Mouse (Mus musculus) frontal cortex, adult (tissue): ENCODE results near the gene Cilp2.

Source experiments
- ATAC-seq: cut with Nextera tagmentation; 2 replicates; pipeline ENCODE4 v1.9.2; 2017; ENCODE audit warnings: mild to moderate bottlenecking, moderate library complexity, mixed read lengths; ENCODE audit not compliant: low TSS enrichment

Gene Cilp2

DNA sequence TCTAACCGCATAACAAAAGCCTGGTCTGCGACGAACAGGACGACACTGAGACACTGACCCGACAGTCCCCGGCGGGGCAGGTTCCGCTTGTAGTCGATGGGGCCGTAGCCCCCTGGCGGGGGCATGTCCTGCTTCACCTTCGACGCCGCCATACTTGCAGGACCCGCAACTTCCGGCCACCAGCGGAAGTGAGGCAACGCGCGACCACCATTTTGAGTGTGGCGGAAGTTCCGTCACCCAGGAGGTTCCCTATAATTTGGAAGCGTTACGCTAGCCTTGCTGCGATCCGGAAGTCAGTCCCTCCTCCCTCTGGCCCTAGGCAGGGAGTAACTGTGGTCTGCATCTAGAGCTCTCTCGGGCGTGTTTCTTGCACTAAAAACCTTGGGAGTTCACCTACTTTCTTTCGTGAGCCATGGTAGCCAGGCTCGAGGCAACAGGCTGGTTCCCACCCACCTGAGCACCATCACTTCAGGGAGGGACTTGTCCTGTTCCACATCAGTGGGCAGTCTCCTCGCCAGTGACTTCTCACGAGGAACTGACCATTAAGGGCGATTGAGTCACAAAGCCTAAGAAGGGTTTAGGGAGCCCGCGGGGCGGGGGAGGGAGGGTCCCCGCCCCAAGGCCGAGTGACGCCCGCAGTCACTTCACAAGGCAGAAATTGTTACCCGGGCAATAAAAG is 14.1 kb upstream of the Cilp2 start:
- peak; percentile 70 for ATAC-seq

DNA sequence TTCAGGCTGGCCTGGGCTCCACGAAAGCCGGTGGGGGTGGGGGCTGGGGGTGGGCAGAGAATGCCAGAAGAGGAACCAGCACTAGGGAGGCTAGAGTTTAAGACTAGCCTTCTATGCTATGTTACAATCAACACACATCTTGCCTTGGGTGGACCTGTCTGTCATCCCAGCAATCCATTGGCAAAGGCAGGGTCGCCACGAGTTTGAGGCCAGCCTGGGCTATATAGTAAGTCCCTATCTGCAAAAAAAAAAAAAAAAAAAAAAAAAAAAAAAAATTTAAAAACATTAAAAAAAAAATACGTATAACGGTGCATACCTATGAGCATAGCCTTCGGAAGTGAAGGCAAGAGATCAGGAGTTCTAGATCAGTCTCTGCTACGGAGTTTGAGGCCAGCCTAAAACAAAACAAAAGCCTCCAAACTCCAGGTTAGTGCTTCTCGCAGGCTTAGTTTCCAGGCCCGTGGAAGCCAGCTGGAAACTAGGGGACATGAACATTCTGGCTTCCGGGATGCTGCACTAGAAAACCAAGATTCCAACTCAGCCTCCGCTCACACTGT is 13.5 kb upstream of the Cilp2 start:
- ATAC-seq = no peak

DNA sequence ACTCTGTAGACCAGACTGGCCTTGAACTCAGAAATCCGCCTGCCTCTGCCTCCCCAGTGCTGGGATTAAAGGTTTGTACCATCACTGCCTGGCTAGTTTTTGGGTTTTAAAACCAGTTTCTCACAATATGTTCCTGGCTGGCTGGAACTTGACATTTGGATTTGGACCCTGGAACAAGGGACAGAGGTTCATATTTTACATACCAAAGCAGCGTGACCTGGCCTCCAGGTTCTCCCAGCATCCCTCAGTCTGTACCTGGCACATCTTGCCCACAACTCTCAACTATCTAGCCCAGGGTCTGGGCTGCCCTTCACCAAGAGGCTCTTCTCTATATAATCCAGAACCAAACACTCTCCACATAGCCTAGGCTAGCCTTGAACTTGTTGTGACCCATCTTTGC is 12.4 kb upstream of the Cilp2 start:
- no peak for ATAC-seq

DNA sequence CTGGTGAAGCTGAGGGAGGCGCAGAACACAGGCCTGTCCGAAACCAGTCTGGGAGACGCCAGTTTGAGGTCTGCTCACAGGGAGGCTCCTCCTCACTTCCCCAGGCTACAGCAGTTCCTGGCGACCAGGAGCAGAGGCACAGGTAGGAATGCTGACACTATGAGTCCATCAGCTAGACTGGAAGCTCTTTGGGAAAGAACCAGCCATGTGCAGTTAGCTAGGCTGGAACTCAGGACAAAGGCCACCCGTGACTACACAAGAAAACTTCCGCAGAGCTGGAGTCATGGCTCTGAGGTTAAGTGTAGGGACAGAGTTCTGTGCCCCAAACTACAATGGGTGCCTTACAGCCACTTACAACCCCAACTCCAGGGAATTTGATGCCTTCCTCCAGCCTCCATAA is 10.4 kb upstream of the Cilp2 start:
- ATAC-seq = no peak

DNA sequence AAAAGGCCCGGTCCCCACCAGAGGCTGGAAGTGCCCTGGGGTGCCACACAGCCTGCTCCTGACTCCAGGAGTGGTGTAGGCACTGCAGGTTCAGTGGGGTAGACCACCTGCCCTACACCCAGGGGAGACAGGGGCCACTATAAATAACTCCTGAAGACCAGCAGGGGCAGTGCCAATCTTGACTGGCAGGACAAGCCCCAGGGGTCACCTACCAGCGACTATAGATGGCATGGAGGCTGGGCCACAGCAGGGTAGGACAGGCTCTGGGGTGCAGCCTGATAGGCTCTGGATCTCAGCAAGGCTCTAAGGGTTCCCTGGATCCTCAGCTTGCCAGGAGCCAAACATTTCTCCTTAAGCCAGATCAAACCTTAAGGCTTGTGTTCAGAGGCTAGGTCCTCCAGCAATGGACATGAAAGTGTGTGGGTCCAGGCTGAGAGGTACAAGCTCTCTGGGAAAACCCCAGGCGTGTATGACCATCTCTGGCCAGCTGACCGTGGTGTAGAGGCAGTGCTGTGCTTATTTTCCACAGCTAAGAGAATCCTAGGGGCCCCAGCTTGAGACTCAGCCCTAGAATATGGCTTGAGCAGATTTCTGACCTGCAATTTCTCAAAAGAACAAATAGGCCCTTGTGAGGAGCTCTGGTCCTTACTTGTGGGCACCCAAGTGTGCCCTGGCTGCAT is 8.4 kb upstream of the Cilp2 start:
- no peak for ATAC-seq

DNA sequence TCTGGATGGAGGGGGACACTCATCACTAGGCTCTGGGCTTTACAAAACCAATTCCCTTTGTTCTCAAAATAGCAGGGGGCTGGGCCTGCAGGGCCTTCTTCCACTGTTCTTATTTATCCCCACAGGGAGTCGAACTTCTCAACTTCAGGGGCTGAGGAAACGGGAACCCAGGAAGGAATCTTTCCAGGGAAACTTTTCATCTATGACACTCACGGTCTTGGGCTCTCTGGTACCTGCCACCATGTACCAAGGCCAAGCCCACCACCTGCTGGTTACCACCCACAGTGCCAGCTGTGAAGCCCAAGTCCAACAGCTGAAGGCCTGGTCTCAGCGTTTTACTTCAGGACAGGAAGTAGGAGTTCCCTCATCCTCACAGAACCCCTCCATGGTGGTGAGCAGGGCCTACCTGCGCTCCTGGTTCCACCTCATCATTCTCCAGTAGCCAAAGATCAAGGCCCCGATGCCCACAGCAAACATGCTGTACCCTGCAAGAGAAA is 7.4 kb upstream of the Cilp2 start:
- ATAC-seq = no peak

DNA sequence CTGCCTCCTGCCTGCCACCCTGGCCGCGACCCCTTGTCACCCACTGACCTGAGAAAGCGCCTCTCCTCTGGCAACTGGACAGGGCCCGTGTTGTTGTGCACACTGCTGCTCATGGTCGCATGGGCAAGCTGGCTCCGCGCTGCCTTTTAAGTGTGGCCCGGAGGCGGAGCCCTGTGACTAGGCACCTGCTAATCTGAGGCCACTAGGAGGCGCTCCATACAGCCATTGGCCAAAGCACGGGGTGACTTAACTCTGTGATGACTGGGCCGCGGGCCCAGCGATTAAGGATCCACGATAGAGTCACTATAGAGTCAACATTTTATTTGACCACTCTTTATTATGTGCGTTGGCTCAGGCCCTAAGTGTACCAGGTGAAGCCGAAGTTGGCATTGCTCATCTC is 6.4 kb upstream of the Cilp2 start:
- ATAC-seq = 0 out of 2 replicates have a peak, but pooled peaks have one; percentile 5

DNA sequence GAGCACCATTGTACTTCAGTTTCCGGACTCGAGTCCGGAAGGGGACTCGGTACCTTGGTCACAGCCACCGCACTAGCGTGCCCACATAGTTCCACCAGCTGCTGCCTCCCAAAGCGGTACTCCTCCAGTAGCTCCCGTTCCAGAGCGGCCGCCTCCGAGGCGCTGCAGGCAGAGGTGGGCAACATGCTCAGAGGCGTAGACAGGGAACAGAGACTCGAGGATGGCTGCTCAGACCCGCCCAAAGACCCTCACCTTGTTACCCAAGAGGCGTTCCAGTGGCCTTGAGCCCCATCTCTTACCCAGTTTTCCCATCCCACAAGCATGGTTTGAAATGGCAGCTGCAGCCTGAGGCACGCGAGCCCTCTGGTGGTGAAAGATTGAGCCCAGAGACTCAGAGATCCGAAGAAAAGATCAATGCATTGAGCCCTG is 3.3 kb upstream of the Cilp2 start:
- peak; percentile 74 for ATAC-seq

DNA sequence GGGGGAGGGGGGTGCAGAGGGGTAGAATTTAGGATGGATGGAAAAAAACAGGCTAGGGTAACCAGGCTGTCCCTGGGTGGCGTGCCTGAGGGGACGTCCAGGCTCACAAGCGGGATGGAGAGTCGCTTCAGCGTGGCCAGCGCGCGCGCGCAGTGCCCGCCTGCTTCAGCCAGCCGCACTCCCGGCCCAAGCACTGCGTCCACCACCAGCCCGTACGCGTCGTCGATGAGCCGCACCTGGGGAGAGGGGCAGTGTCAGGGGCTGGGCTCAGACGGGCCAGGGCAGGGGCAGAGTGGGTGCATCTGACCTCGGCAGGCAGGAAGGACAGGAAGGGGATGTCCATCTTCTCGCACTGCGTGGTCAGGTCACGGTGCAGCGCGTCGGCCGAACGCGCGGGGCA is 1.4 kb upstream of the Cilp2 start:
- no peak for ATAC-seq

DNA sequence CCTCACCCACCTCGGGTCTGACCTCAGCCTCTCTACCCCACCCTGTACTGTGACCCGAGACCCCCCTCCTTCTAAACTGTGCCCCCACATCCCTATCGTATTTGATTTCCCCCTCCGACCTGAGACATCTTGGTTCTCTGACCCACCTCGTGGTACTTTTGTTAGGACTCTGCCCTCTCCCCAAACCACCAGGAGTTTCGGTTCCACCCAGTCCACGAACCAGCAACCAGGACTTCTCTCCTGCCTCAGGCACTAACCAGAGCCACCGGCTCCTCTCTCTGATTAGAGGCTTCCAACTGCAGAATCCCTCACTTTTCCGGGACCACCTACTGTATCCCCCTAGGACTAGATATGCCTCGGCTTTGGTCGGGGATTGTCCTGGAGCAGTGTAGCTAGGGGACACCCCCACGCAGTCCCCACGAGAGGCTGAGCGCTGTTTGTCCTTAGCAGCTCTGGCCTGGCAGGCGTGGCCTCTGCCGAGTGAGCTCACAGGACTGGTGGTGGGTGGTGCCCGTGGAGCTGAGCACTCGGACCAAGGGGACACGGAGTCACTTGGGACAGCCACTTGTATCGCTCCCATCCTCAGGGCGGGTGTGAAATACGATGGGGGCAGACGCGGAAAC is 868 bp upstream of the Cilp2 start:
- ATAC-seq = no peak

DNA sequence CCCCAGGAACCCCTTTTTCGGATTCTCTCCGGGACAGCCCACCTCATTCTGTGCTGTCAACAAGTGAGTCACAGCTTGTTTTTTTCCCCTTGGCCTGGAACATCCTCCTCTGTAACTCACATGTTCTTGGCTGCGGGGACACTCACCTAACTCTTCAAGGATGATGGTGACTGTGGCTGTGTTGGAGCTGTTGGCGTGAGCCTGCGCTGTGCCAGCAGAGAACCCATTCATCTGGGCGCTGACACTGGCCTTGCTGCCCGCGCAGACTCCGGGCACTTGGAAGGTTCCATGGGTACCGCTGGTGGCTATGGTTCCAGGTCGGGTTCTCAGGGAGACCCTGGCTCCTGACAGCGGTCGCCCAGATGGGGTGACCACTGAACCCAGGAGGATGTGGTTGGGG is 3.3 kb downstream of the Cilp2 start:
- no peak for ATAC-seq

DNA sequence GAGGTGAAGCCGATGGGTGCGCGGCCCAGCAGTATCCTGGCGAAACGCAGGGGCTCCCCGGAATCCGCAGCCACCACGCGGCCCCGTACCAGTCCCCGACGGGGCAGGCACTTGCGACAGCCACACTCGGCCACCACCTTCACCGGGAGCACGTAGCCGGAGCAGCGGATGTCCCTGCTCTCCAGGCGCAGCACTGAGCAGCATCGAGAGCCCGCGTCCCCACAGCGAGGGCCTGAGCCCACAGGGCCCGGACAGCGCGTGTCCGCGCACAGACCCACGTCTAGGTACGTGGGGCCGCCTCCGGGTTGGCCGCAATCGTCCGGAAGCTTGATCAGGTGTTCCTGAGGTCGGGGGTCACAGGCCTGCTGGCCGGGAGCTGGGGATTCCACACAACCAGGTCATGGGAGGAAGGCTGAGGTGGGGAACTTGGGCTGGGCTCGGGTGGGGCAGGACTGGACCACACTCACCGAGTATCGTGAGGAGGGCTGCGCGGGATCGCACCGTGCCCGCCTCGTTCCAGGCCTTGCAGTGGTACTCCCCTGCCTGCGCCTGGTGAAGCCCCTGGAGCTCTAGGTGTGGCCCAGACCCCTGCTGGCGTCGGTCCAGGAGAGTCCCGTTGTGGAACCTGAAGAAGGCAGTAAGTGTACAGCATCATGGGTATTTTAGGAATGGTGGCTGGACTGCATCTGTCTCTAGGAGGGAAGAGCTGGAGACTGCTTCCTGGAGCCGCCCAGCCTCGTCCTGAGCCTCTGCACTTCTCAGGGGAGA is 4.5 kb downstream of the Cilp2 start:
- no peak for ATAC-seq

DNA sequence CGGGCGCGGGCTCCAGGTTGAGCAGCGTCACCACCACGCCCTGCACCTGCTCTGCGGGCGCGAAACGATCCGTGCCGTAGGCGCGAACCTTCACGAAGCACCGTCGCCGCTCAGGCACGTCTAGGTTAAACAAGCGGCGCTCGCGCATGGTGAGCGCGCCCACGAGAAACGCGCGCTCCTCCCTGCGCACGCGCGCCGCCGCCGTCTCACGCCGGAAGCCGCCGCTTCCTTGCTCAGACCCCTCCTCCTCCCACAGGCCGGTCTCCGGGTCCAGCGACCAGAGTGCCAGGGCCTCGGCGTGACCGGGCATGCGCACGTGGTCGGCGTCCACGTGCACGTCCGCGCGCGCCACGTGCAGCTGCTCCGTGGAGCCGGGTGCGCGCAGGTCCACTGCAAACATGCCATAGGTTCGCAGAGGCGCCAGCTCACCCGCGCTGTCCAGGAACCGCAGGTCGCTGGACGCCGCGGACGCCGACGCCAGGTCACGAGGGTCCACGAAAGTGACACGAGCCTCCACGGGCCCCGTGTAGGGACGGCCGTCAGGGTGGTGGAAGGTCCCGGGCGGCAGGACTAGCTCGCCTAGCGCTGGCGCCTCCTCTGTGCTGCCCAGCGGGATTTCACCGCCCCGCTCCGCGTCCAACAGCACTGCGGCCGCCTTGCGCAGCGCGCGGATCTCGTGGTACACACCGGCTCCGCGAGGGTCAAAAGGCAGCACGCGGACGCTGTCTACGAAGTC is 5.3 kb downstream of the Cilp2 start:
- ATAC-seq = peak; percentile 3; the same call in 1 of the 2 replicates

DNA sequence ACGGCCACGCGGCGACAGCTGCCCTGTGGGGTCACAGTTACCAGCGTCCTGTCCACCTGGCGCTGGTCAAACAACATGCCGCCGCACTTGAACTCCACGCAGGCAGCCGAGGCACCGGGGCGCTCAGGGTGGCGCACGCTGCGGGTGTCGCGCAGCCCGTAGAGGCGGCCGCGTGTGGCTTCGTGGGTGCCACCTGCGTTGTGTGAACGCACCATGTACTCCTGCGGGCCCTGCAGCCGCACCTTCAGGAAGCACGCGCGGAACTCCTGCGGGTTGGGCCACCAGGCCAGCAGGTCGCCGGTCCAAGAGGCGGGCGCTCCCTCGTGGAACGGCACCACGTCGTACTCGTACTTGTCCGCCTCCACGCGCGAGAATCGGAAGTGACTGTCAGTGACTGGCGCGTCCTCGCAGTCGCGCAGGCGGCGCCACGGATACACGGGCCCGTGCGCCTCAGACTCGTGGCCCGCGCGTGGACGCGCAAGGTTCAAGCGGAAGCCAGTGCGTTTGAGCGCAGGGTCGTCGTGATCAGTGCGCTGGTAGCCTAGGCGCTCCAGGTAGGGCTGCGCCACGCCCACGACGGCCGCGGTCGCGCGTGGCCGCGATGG is 6.1 kb downstream of the Cilp2 start:
- ATAC-seq = no peak

DNA sequence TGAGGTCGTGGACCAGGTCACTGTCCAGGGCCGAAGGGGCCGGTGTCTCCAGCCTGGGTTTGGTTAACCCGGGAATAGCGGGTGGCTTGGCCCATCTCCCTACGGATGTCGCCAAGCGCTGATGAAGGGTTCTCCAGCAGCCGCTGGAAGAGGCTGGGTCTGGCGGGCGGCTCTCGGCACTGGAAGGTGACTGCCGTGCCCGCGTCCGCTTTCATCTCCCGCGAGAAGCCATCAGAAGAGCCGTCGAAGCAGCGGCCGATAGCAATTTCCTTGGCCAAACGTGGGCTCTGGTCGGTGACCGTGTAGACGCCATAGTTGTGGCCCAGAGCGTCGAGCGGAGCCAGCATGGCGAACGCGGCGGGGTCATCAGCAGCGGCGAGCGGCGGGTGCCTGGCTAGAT is 6.6 kb downstream of the Cilp2 start:
- no peak for ATAC-seq

DNA sequence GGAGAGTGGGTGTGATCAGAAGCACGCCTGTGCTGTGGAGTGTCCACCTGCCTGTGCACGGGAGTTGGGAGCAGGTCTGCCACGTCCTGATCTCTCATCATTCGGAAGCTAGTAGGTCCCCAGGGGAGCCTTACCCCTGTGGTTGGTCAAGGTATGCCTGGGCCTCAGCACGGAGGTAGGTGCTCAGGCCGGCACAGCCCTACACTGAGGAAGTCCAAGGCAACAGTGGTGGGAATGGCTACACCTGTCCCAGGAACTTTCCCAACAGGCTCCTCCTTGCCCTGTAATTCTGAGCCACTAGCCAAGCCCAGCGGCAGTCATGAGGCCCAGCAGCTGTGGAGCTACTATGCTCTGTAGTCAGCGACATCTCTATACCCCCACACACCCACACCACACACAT is 7.8 kb downstream of the Cilp2 start:
- ATAC-seq = no peak

DNA sequence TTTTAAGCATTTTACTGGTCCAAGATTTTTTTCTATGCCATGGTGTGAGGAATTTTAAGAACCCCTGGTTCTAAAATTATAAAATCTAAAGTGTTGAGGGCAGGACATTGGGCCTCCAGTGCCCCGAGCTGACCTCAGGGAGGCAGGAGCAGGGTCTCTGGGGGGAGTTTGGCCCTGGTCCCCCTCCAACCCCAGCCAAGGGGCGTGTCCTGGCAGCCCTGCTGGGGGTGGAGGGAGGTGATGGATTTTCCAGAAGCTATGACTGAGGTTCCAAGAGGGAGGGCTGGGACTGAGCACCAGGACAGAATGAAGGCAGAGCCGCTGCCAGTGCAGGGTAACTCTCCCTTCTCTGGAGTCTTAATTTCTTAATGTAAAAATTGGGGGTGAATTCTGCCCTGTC is 9.5 kb downstream of the Cilp2 start:
- no peak for ATAC-seq

DNA sequence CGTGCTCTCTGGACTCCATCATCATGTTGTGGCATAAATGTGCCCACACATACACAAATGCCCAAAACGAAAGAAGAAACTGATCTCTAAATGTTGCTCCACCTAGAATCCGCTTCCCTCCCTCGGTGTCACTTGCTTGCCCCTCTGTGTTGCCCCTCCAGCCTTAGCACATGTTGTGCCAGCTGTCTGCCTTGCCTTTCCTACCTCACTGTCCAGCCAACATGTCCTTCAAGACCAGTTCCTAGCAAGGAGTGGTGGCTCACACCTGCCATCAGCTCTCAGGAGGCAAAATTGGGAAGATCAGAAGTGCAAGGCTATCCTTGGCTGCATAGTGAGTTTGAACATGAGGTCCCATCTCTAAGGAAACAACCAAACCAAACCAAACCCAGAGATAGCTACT is 10.1 kb downstream of the Cilp2 start:
- no peak for ATAC-seq

DNA sequence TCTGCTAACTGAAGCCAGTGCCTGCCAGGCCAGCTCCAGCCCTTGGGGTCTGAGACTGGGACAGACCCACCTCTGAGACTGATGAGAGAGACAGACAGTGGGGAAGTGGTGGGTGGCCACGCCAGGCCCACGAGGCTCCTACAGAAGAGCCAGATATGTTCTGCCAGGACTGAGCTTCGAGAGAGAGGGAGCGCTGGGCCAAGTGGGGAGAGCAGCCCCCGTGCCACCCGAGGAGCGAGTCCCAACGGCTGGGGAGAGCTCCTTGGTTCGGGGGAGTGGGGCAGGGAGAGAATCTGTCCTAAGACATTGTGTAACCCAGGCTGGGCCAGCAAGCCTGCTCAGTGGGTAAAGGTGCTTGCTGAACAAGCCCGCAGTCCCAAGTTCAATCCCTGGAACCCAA is 10.5 kb downstream of the Cilp2 start:
- ATAC-seq = no peak

DNA sequence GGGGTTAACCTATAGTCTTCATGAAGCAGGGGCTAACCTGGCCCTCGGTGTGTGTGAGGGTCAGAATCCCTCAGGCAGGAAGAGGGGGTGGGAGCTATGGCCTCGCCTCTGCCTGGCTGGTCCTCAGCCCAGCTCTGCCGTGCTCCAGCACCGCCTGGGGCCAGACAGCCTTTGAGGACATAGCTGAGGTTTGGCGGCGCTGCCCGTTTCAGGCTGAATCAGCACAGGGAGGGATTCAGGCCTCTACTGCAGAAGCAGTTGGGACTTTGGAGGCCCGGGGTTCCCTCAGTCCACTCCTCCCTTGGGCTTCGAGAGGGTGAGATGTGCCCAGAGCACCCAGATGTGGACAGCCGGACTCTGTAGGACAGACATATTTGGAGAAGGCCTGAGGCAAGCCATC is 11.4 kb downstream of the Cilp2 start:
- ATAC-seq = no peak

DNA sequence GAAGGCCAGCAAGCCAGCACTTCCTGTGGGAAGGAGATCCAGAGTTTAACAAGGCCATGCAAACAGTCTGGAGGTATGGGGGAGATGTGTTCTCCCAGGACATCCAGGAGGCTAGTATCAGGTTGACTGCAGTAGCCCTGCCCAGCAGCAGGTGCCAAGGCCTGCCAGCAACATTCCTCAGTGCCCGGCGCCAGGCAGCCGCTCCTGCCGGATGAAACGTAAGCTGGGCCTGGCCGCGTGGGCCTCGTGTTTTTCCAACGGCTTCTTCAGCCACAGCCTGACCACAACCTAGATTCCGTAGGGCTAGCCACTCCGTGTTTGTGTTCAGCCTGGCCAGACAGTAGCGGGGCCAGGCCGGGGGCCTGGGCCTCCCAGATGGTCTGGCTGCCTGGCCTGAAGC is 12.8 kb downstream of the Cilp2 start:
- ATAC-seq = no peak
